Mouse (Mus musculus) embryonic facial prominence, embryonic 11.5 days (tissue): ENCODE data around the gene Slc17a3. TPM values are rescaled to one million over a fixed set of nuclear protein-coding genes. Genes with fewer than 3 reads are reported as not detected.

Source experiments
- ATAC-seq: fragments of 200-750 bp; cut with Nextera tagmentation; replicated peaks from 2 replicates; pipeline ENCODE4 v1.8.0; 2017; ENCODE audit warnings: low read depth; ENCODE audit not compliant: insufficient number of reproducible peaks, low FRiP score, low TSS enrichment
- DNase-seq: peaks from one replicate; pipeline ENCODE4 v3.0.0-alpha.2; 2015; ENCODE audit warnings: low spot score
- H3K27ac ChIP-seq: fragments of 300-500 bp; sonication (generic); replicated peaks from 2 replicates; pipeline ENCODE4 v1.5.1; 2014; ENCODE audit warnings: mild to moderate bottlenecking, low read depth, low read length, control low read depth
- H3K27me3 ChIP-seq: fragments of 300-500 bp; sonication (generic); 2 replicates; pipeline ENCODE4 v1.6.1; 2014; ENCODE audit warnings: mild to moderate bottlenecking, low read length, moderate library complexity, mixed read lengths; ENCODE audit not compliant: control insufficient read depth, insufficient read depth
- H3K36me3 ChIP-seq: fragments of 300-500 bp; sonication (generic); replicated peaks from 2 replicates; pipeline ENCODE4 v1.6.1; 2014; ENCODE audit warnings: low read depth, mild to moderate bottlenecking, low read length, moderate library complexity, mixed read lengths; ENCODE audit not compliant: control insufficient read depth, insufficient read depth
- H3K4me1 ChIP-seq: fragments of 300-500 bp; sonication (generic); 2 replicates; pipeline ENCODE4 v1.6.1; 2014; ENCODE audit warnings: low read length, mixed read lengths; ENCODE audit not compliant: control insufficient read depth, insufficient read depth
- H3K4me2 ChIP-seq: fragments of 300-500 bp; sonication (generic); 2 replicates; pipeline ENCODE4 v1.6.1; 2014; ENCODE audit warnings: low read depth, mild to moderate bottlenecking, control low read depth, low read length, moderate library complexity
- H3K4me3 ChIP-seq: fragments of 300-500 bp; sonication (generic); 2 replicates; pipeline ENCODE4 v1.5.1; 2014; ENCODE audit warnings: low read depth, low read length, control low read depth
- H3K9ac ChIP-seq: fragments of 300-500 bp; sonication (generic); replicated peaks from 2 replicates; pipeline ENCODE4 v1.6.1; 2014; ENCODE audit warnings: mild to moderate bottlenecking, control low read depth, low read length
- H3K9me3 ChIP-seq: fragments of 300-500 bp; sonication (generic); replicated peaks from 2 replicates; pipeline ENCODE4 v1.6.1; 2016; ENCODE audit warnings: mild to moderate bottlenecking, low read length, inconsistent platforms, mixed read lengths; ENCODE audit not compliant: control insufficient read depth
- WGBS: fragments of 180-500 bp; shearing (Covaris S2); extraction: QIAGEN DNeasy Blood & Tissue Kit; methylation state at CpG from one replicate; pipeline ENCODE4 v1.1.7; 2014; 5-methylcytosine and 5-hydroxymethylcytosine counted together
- polyA plus RNA-seq: library from polyadenylated mRNA; unstranded; fragments of >200 nt; fragmentation: Nextera tagmentation; extraction: Ambion mirVana; gene quantifications from 2 replicates; pipeline ENCODE4 v1.2.1, GENCODE M21; 2014

The Slc17a3 gene
- polyA plus RNA-seq = not detected in 2 replicates

DNA sequence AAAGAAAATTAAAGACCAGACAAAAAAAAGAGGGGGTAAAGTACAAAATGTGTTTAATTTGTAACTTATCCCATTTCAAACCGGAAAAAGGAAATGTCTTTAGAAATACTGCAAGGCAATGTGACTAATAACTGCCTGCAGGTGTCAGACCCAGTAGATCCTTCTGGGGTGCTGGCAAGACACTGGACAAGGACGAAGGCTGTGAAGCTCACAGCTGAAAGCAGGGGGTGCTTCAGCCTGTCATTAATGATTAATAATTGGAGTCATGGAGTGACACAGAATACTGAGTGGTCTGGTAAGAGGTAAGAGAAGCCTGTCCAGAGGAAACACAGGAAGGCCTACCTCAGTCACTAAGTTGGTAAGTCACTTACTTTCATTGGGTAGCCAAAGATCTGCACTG lies at the start of gene Slc17a3:
Slc17a3 (plus strand) TSS at position 127 of the 400 bp plus-strand sequence.
- WGBS = 74% methylated on average over 2 of the region's 2 CpGs

GRCm38 (mm10) chr13:23792520-23792919 lies 46.7 kb upstream of the Slc17a3 start:
- Histone ChIP-seq H3K4me3 (no peak overlapping the region), H3K9me3 (no peaks in the 10 kb centered on the region), H3K9ac (no peak overlapping the region), H3K27ac (no peak overlapping the region), H3K36me3 (no peaks in the 10 kb centered on the region), H3K27me3 (no peaks in the 10 kb centered on the region), H3K4me1 (no peaks in the 10 kb centered on the region), H3K4me2 (no peak overlapping the region)
- no peak for ATAC-seq
- WGBS = 39% methylated on average over 2 of the region's 2 CpGs
- peak; percentile 84 for DNase-seq

More for the DNA sequence above, at the start of gene Slc17a3:
- Histone ChIP-seq H3K4me2 (no peak within 1 kb of the TSS), H3K4me1 (no peaks in the 10 kb centered on the region), H3K9me3 (no peaks in the 10 kb centered on the region), H3K36me3 (no peaks in the 10 kb centered on the region), H3K27ac (no peak within 1 kb of the TSS), H3K9ac (no peak within 1 kb of the TSS), H3K27me3 (no peaks in the 10 kb centered on the region), H3K4me3 (no peak within 1 kb of the TSS)
- no peak for DNase-seq
- ATAC-seq = no peak

DNA sequence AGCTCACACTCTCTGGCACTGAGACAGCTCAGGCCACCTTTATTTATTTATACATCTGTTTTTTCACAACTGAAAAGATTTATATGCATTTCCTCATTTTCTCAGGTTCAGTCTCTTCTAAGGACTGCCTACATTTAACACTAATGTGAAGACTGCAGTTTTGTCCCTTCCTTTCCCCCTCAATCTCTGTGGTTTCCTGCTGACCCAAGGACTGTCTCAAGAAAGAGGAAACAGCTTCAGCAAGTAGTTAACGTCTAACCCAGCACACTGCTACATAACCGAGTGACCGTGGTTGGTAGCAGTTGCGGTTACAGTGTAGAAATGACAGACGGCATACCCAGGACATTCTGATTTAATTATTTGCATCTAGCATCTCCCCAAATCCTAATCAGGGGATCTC lies 39.8 kb upstream of the Slc17a3 start:
- no peak overlapping the region for H3K4me2 ChIP-seq
- no peaks in the 10 kb centered on the region for H3K36me3 ChIP-seq
- 68% methylated on average over 5 of the region's 5 CpGs for WGBS
- H3K9me3 ChIP-seq = no peaks in the 10 kb centered on the region
- no peak overlapping the region for H3K4me3 ChIP-seq
- no peaks in the 10 kb centered on the region for H3K27me3 ChIP-seq
- H3K27ac ChIP-seq = no peak overlapping the region
- no peaks in the 10 kb centered on the region for H3K4me1 ChIP-seq
- DNase-seq (no peak), ATAC-seq (no peak)
- H3K9ac ChIP-seq = no peak overlapping the region

- no peak overlapping the region for H3K9ac ChIP-seq
- WGBS = 75% methylated on average over 2 of the region's 2 CpGs
- no peaks in the 10 kb centered on the region for H3K36me3 ChIP-seq
These were observed 34.7 kb upstream of the Slc17a3 start for GRCm38 (mm10) chr13:23804532-23804931.

DNA sequence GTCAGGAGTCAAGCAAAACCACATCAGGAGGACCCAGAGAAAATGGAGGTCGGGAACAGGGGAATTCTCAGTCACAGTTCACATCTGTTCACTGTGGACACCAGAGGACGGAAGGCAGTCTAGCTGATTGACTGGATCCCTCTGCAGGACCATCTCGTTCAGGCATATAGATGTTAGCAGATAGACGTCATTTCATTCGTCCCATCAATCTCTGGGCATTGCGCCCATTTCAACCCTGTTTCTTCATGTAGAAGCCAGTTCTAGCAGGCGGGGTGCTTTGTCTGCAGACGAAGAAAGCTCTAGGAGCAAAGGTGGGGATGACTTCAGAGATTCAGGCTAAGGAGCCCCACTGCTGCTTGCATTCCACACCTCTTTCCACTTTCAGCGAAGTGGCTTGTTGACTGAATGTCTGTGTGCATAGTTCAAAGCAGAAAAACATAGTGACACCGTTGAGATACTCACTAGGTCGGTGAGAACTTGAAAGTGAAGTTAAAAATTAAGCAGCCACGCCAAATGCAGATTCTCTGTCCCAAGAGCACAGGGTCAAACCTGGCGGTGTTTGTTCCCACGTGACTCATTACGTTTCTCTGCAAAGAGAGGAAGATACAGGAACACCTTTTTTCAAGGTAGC lies 32.7 kb upstream of the Slc17a3 start, which contains the start of gene Slc17a2:
Slc17a2 (plus strand) TSS at position 572 of the 631 bp plus-strand sequence.
- ATAC-seq (no peak), DNase-seq (no peak)
- Histone ChIP-seq H3K4me1 (no peaks in the 10 kb centered on the region), H3K36me3 (no peaks in the 10 kb centered on the region), H3K4me3 (no peak within 1 kb of the TSS), H3K9me3 (no peaks in the 10 kb centered on the region), H3K27me3 (no peaks in the 10 kb centered on the region), H3K4me2 (no peak within 1 kb of the TSS), H3K9ac (no peak within 1 kb of the TSS), H3K27ac (no peak within 1 kb of the TSS)
- WGBS = 87% methylated on average over 15 of the region's 15 CpGs

More at GRCm38 (mm10) chr13:23804532-23804931, 34.7 kb upstream of the Slc17a3 start:
- H3K4me1 ChIP-seq = no peaks in the 10 kb centered on the region
- ATAC-seq (no peak), DNase-seq (no peak)
- no peak overlapping the region for H3K27ac ChIP-seq
- no peaks in the 10 kb centered on the region for H3K9me3 ChIP-seq
- H3K4me3 ChIP-seq = no peak overlapping the region
- no peak overlapping the region for H3K4me2 ChIP-seq
- H3K27me3 ChIP-seq = no peaks in the 10 kb centered on the region

DNA sequence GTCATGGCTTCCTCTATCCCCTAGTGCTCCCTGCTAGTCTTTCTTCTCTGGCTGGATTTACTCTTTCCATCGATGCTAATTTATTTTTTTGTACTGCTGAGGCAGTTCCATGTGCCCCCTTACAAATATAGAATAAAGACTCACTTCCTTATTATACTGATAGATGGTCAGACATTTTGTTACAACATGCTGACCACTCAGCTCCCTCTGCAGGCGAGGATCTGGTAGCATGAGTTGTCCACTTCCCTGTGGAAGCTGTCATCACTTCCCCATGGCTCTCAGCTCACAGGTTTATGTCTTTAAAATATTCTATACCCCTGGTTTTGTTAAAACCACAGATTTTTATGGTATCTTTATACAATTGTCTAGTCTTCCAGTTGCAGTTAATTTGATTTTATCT lies 23.1 kb upstream of the Slc17a3 start:
- no peaks in the 10 kb centered on the region for H3K36me3 ChIP-seq
- H3K4me1 ChIP-seq = no peaks in the 10 kb centered on the region
- no peak overlapping the region for H3K4me3 ChIP-seq
- no peaks in the 10 kb centered on the region for H3K27me3 ChIP-seq
- ATAC-seq (no peak), DNase-seq (no peak)
- no peak overlapping the region for H3K4me2 ChIP-seq
- no peaks in the 10 kb centered on the region for H3K9me3 ChIP-seq
- no peak overlapping the region for H3K9ac ChIP-seq
- WGBS = 70% methylated on average over 2 of the region's 2 CpGs
- H3K27ac ChIP-seq = no peak overlapping the region

DNA sequence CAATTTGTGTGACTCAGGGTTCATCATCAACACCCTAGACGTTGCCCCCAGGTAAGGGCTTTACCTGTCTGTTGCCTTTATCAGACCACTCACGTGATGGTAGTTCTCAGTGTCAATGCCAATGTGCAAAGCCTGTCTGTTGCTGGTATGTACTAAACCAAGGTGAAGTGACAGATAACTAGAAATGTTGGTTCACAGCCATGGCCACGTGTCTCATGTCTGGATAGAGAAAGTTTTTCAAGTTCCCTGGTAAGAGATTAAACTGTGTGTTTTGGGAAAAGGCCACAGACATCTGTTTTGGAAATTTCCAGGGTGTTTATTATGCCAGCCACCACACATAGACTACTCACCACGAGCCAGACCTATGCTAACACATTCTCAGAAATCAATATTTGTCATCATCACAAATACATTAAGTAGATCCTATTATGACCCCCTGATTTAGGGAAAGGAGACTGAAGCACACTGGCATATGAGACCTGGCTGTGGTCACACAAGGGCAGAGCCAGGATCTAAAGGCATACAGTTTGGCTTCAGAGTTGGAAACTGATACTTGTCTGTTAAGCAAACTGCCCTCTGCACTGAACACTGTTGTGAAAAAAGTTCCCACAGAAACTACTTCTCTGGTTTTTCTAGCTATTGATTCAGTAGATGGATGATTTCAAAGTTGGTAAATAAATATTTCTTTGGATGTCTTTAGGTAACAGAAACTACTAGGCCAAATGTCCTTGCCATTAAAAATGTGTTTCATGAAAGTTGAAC lies 18.9 kb upstream of the Slc17a3 start:
- no peak overlapping the region for H3K4me3 ChIP-seq
- no peak overlapping the region for H3K27ac ChIP-seq

DNA sequence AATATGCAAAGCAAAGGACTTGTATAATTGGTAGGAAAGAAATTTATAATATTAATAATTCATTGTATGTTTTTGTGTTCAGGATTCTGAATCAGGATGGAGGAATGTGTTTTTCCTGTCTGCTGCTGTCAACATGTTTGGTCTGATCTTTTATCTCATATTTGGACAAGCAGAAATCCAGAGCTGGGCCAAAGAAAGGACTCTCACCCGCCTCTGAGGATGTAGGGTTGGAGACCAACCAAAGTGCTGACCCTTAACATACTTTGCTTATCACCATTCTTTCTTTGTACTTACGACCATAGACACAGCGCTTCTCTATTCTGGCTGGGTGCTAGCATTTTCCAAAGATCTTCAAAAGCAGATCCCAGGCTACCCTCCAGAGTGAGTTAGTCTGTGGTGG lies 17.0 kb upstream of the Slc17a3 start:
- DNase-seq (no peak), ATAC-seq (no peak)
- no peaks in the 10 kb centered on the region for H3K9me3 ChIP-seq
- no peaks in the 10 kb centered on the region for H3K36me3 ChIP-seq
- H3K27me3 ChIP-seq = no peaks in the 10 kb centered on the region
- WGBS = 88% methylated on average over 3 of the region's 3 CpGs
- no peak overlapping the region for H3K4me3 ChIP-seq
- no peak overlapping the region for H3K27ac ChIP-seq
- no peak overlapping the region for H3K9ac ChIP-seq
- H3K4me1 ChIP-seq = no peaks in the 10 kb centered on the region
- H3K4me2 ChIP-seq = no peak overlapping the region

More for the DNA sequence above, 18.9 kb upstream of the Slc17a3 start:
- DNase-seq (no peak), ATAC-seq (no peak)
- Histone ChIP-seq H3K9me3 (no peaks in the 10 kb centered on the region), H3K4me1 (no peaks in the 10 kb centered on the region), H3K36me3 (no peaks in the 10 kb centered on the region), H3K27me3 (no peaks in the 10 kb centered on the region), H3K4me2 (no peak overlapping the region), H3K9ac (no peak overlapping the region)
- 72% methylated on average over 4 of the region's 4 CpGs for WGBS
